Comparison of ENCODE assay signal across 15 mouse cellular contexts in genomic region chr6:135385738-135386459, GRCm38 (mm10). TPM values are rescaled to one million over a fixed set of nuclear protein-coding genes. Genes with fewer than 3 reads are reported as not detected.
DNase-seq lines count a peak whose midpoint lies in the region; ATAC-seq and TF ChIP-seq lines count a peak whose summit lies in the region.
"Had no signal": no experiment of that assay in that cellular context is flagged by ENCODE, and none has a peak within 500 bp of the region (broad histone marks: within the 10 kb centered on the region; RNA-seq: fewer than 3 reads in every experiment).

No protein-coding gene starts in this region.

- peak; percentile 12 for TF ChIP-seq EP300 in stomach, postnatal 0 days (optimal IDR thresholded peaks at IDR 0.05)

- H3K4me2 ChIP-seq in kidney, embryonic 16.5 days (replicated peaks; ENCODE audit: low read depth, low read length), result no peak overlapping the region
- no peak overlapping the region for H3K4me2 ChIP-seq in limb, embryonic 13.5 days (replicated peaks)
- H3K4me2 ChIP-seq in stomach, postnatal 0 days (replicated peaks; ENCODE audit: low read depth), result no peak overlapping the region
- H3K4me2 ChIP-seq: neural tube, embryonic 15.5 days had no signal

- H3K4me3 ChIP-seq in kidney, embryonic 16.5 days (ENCODE audit: low read length), result no peak overlapping the region
- H3K4me3 ChIP-seq in limb, embryonic 13.5 days, result no peak overlapping the region
- H3K4me3 ChIP-seq in stomach, postnatal 0 days (ENCODE audit: low read depth, low read length), result no peak overlapping the region
- H3K4me3 ChIP-seq: forebrain, embryonic 10.5 days; neural tube, embryonic 15.5 days had no signal

- no peak for DNase-seq in kidney, postnatal 36 days
- DNase-seq in right cerebral cortex, adult 18-20 months, result peak; percentile 54
- no peak for DNase-seq in right cerebral cortex, postnatal 4 days
- DNase-seq in stomach, postnatal 0 days (ENCODE audit: low spot score), result peak; percentile 59
- DNase-seq in Muller cell, postnatal 12 days (ENCODE audit: inconsistent ontology term), result no peak
- no peak for DNase-seq in cerebellum, postnatal 10 days
- DNase-seq: adrenal gland, postnatal 10 days; gastrocnemius, postnatal 36 days; layer of hippocampus, postnatal 36 days; thymus, adult 2 months had no signal

- WGBS in kidney, embryonic 16.5 days, result 64% methylated on average over 8 of the region's 8 CpGs
- WGBS in limb, embryonic 13.5 days, result 65% methylated on average over 8 of the region's 8 CpGs
- WGBS in stomach, postnatal 0 days, result 42% methylated on average over 8 of the region's 8 CpGs

- H3K9me3 ChIP-seq in kidney, embryonic 16.5 days (ENCODE audit: low read length), result no peaks in the 10 kb centered on the region
- H3K9me3 ChIP-seq in limb, embryonic 13.5 days, result no peaks in the 10 kb centered on the region
- no peaks in the 10 kb centered on the region for H3K9me3 ChIP-seq in stomach, postnatal 0 days (ENCODE audit: control insufficient read depth, low read length)
- H3K9me3 ChIP-seq: forebrain, embryonic 10.5 days; neural tube, embryonic 15.5 days had no signal

- TF ChIP-seq CTCF in stomach, postnatal 0 days (IDR thresholded peaks at IDR 0.05; ENCODE audit: low read depth), result no peak

- H3K27ac ChIP-seq in kidney, embryonic 16.5 days (ENCODE audit: low read length), result peak overlapping the region; percentile 27; the same call in 1 of the 2 replicates
- peak overlapping the region; percentile 28; the same call in 1 of the 2 replicates for H3K27ac ChIP-seq in limb, embryonic 13.5 days
- peak overlapping the region; percentile 85 for H3K27ac ChIP-seq in stomach, postnatal 0 days (replicated peaks)
- H3K27ac ChIP-seq: forebrain, embryonic 10.5 days; macrophage; neural tube, embryonic 15.5 days had no signal

- peaks cover 14% of the 10 kb centered on the region for H3K36me3 ChIP-seq in kidney, embryonic 16.5 days (ENCODE audit: insufficient read depth, low read length)
- H3K36me3 ChIP-seq in limb, embryonic 13.5 days, result peaks cover 28% of the 10 kb centered on the region
- H3K36me3 ChIP-seq in stomach, postnatal 0 days (ENCODE audit: control insufficient read depth, insufficient read depth, low read length), result peaks cover 14% of the 10 kb centered on the region
- H3K36me3 ChIP-seq: forebrain, embryonic 10.5 days; neural tube, embryonic 15.5 days had no signal

- no peaks in the 10 kb centered on the region for H3K27me3 ChIP-seq in kidney, embryonic 16.5 days (ENCODE audit: insufficient read depth, low read length)
- no peaks in the 10 kb centered on the region for H3K27me3 ChIP-seq in limb, embryonic 13.5 days
- no peaks in the 10 kb centered on the region for H3K27me3 ChIP-seq in stomach, postnatal 0 days (ENCODE audit: control insufficient read depth, insufficient read depth, low read length)
- H3K27me3 ChIP-seq: neural tube, embryonic 15.5 days had no signal

- no peak for ATAC-seq in kidney, embryonic 16.5 days (ENCODE audit: low FRiP score, low TSS enrichment)
- no peak for ATAC-seq in limb, embryonic 13.5 days (ENCODE audit: low FRiP score, low read depth)
- peak; percentile 91 for ATAC-seq in stomach, postnatal 0 days (ENCODE audit: low FRiP score, low TSS enrichment)

- no peak overlapping the region for H3K9ac ChIP-seq in kidney, embryonic 16.5 days (replicated peaks; ENCODE audit: low read length)
- H3K9ac ChIP-seq in limb, embryonic 13.5 days, result no peak overlapping the region
- H3K9ac ChIP-seq in stomach, postnatal 0 days (ENCODE audit: low read length), result no peak overlapping the region; the same call in 1 of the 2 replicates
- H3K9ac ChIP-seq: neural tube, embryonic 15.5 days had no signal

- H3K4me1 ChIP-seq in kidney, embryonic 16.5 days (ENCODE audit: insufficient read depth, low read length), result 0 out of 2 replicates have a peak, but pooled peaks cover 6% of the 10 kb centered on the region
- H3K4me1 ChIP-seq in limb, embryonic 13.5 days, result peaks cover 17% of the 10 kb centered on the region
- 0 out of 2 replicates have a peak, but pooled peaks cover 6% of the 10 kb centered on the region for H3K4me1 ChIP-seq in stomach, postnatal 0 days (replicated peaks; ENCODE audit: control insufficient read depth, insufficient read depth)
- H3K4me1 ChIP-seq: forebrain, embryonic 10.5 days; neural tube, embryonic 15.5 days had no signal

RNA-seq across cellular contexts. Expression of gene Emp1, which starts 23.6 kb away (rescaled TPM):
- polyA plus RNA-seq in kidney, embryonic 16.5 days (2015; fragmentation: Nextera tagmentation; extraction: Ambion mirVana), result 56.3 and 67.2 TPM in 2 replicates
- 123 and 127 TPM in 2 replicates for polyA plus RNA-seq in limb, embryonic 13.5 days (2015; fragmentation: Nextera tagmentation; extraction: Ambion mirVana)
- polyA plus RNA-seq in stomach, postnatal 0 days (2015; fragmentation: Nextera tagmentation; extraction: Ambion mirVana), result 88.1 and 105 TPM in 2 replicates

Comparison
In these comparisons a context has a peak if more than half of its experiments do, and no peak if none do; other contexts are left out.
1. DNase-seq: peak in right cerebral cortex, adult 18-20 months (single experiment) and stomach, postnatal 0 days (single experiment); none in kidney, postnatal 36 days (0 of 2), right cerebral cortex, postnatal 4 days (single experiment), Muller cell, postnatal 12 days (single experiment) and cerebellum, postnatal 10 days (0 of 2).
2. H3K27ac ChIP-seq: peak in every context shown above with its lines; median percentile 85 in stomach, postnatal 0 days; 28 in limb, embryonic 13.5 days; 27 in kidney, embryonic 16.5 days.